Mouse (Mus musculus): ENCODE results near the gene Hectd1. TPM values are rescaled to one million over a fixed set of nuclear protein-coding genes. Genes with fewer than 3 reads are reported as not detected.

Gene Hectd1
- total and polyA plus RNA-seq, 2 experiments from 2014 or later: 28.0 to 67.1 TPM

- Histone ChIP-seq H3K27me3 (ENCODE audit: insufficient read depth, low read length) (no peaks in the 10 kb centered on the region), H3K36me3 (ENCODE audit: insufficient read depth, low read length) (no peaks in the 10 kb centered on the region), H3K27ac (peak overlapping the region; percentile 61; the same call in 1 of the 2 replicates), H3K4me2 (ENCODE audit: low read depth, low read length) (0 out of 2 replicates have a peak overlapping the region, but pooled peaks have one; percentile 0), H3K9ac (replicated peaks; ENCODE audit: low read length) (no peak overlapping the region), H3K9me3 (ENCODE audit: low read length) (no peaks in the 10 kb centered on the region), H3K4me3 (ENCODE audit: low read length) (no peak overlapping the region), H3K4me1 (ENCODE audit: insufficient read depth, low read length) (peaks cover 15% of the 10 kb centered on the region)
- 30% methylated on average over 9 of the region's 9 CpGs for WGBS
- no peak for TF ChIP-seq CTCF (IDR thresholded peaks at IDR 0.05; ENCODE audit: low read depth)
- DNase-seq (ENCODE audit: low spot score): no peak
- ATAC-seq: peak; percentile 36
Observed at GRCm38 (mm10) chr12:51865061-51865789, 35.9 kb upstream of the Hectd1 start.

DNA sequence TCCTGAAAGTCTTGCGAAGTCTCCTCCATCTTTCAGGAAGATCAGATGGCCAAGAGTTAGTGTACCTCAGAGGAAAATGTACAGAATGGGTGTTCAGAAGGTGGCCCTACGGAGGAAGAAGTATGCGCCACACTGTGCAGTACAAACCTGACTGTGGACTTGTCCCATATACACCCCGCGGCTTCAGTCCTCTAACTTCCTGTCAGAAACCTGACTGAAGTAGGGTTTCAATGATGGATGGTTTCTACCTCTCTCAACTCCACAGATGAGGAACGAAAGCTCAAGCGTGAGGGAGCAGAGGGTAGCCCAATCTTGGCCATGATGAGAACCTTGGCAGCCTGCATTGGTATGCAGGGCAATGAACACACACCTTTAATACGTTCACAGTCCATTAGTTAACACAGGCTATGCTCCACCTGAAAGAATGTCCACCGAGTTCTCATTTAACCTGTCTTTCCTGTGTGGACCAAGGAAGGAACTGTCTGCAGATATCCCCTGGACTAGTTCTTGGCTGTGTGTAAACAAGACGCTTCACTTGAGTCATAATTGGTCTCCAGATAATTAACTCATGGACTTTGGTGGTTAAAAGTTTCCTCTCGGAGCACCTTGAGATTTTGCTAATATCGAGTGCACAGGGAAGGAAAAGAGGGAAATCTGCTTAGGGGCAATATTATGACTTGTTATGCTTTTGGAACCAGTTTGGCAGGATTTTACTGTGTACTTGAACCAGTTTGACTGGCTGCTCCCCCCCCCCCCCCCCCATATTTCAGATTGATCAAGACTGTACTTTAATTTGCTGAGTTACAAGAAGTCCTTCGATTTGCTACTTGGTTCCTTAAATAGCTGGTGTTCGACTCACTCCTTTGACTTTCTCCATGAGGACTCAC, 34.0 kb upstream of the Hectd1 start:
- Histone ChIP-seq H3K9me3 (ENCODE audit: low read length) (no peaks in the 10 kb centered on the region), H3K27me3 (ENCODE audit: insufficient read depth, low read length) (no peaks in the 10 kb centered on the region), H3K9ac (replicated peaks; ENCODE audit: low read length) (no peak overlapping the region), H3K27ac (no peak overlapping the region), H3K4me1 (ENCODE audit: insufficient read depth, low read length) (peaks cover 15% of the 10 kb centered on the region), H3K4me3 (ENCODE audit: low read length) (no peak overlapping the region), H3K36me3 (ENCODE audit: insufficient read depth, low read length) (no peaks in the 10 kb centered on the region), H3K4me2 (ENCODE audit: low read depth, low read length) (no peak overlapping the region)
- TF ChIP-seq CTCF (IDR thresholded peaks at IDR 0.05; ENCODE audit: low read depth): no peak
- no peak for DNase-seq (ENCODE audit: low spot score)
- no peak for ATAC-seq
- 92% methylated on average over 14 of the region's 14 CpGs for WGBS

GRCm38 (mm10) chr12:51858134-51859028, 29.0 kb upstream of the Hectd1 start:
- Histone ChIP-seq H3K9me3 (ENCODE audit: low read length) (no peaks in the 10 kb centered on the region), H3K4me3 (ENCODE audit: low read length) (no peak overlapping the region), H3K4me1 (ENCODE audit: insufficient read depth, low read length) (no peaks in the 10 kb centered on the region), H3K27ac (no peak overlapping the region), H3K27me3 (ENCODE audit: insufficient read depth, low read length) (no peaks in the 10 kb centered on the region), H3K9ac (replicated peaks; ENCODE audit: low read length) (no peak overlapping the region), H3K4me2 (ENCODE audit: low read depth, low read length) (no peak overlapping the region), H3K36me3 (ENCODE audit: insufficient read depth, low read length) (no peaks in the 10 kb centered on the region)
- DNase-seq (ENCODE audit: low spot score) (no peak), ATAC-seq (no peak)
- TF ChIP-seq CTCF (IDR thresholded peaks at IDR 0.05; ENCODE audit: low read depth): no peak
- 76% methylated on average over 13 of the region's 13 CpGs for WGBS

GRCm38 (mm10) chr12:51856768-51857295, 27.5 kb upstream of the Hectd1 start:
- ATAC-seq (no peak), DNase-seq (ENCODE audit: low spot score) (no peak)
- no peak overlapping the region for H3K4me2 ChIP-seq (ENCODE audit: low read depth, low read length)

DNA sequence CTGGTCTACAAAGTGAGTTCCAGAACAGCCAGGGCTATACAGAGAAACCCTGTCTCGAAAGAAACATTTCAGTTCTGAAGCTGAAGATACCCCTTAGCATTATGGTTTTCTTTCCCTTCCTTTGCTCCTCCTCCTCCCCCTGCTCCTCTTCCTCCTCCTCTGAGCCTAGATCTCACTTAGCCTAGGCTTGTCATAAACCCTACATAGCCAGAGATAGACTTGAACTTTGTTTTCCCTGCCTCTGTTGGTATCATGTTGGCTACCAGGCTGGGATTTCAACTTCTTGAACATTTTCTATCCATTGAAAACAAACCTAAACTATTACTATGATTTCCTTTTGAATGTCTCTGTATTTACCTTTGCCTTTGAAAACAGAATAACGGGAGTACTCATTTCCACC, 26.5 kb upstream of the Hectd1 start:
- no peak for DNase-seq (ENCODE audit: low spot score)
- Histone ChIP-seq H3K27me3 (ENCODE audit: insufficient read depth, low read length) (no peaks in the 10 kb centered on the region), H3K4me1 (ENCODE audit: insufficient read depth, low read length) (no peaks in the 10 kb centered on the region), H3K27ac (no peak overlapping the region), H3K9me3 (ENCODE audit: low read length) (no peaks in the 10 kb centered on the region), H3K4me3 (ENCODE audit: low read length) (no peak overlapping the region), H3K36me3 (ENCODE audit: insufficient read depth, low read length) (no peaks in the 10 kb centered on the region), H3K9ac (replicated peaks; ENCODE audit: low read length) (no peak overlapping the region), H3K4me2 (ENCODE audit: low read depth, low read length) (no peak overlapping the region)
- no peak for TF ChIP-seq CTCF (IDR thresholded peaks at IDR 0.05; ENCODE audit: low read depth)
- ATAC-seq: no peak
- WGBS: 94% methylated on average over 2 of the region's 2 CpGs

More at GRCm38 (mm10) chr12:51856768-51857295, 27.5 kb upstream of the Hectd1 start:
- Histone ChIP-seq H3K27me3 (ENCODE audit: insufficient read depth, low read length) (no peaks in the 10 kb centered on the region), H3K9ac (replicated peaks; ENCODE audit: low read length) (no peak overlapping the region), H3K9me3 (ENCODE audit: low read length) (no peaks in the 10 kb centered on the region), H3K4me3 (ENCODE audit: low read length) (no peak overlapping the region), H3K36me3 (ENCODE audit: insufficient read depth, low read length) (no peaks in the 10 kb centered on the region), H3K4me1 (ENCODE audit: insufficient read depth, low read length) (no peaks in the 10 kb centered on the region), H3K27ac (no peak overlapping the region)
- WGBS: 95% methylated on average over 8 of the region's 8 CpGs
- no peak for TF ChIP-seq CTCF (IDR thresholded peaks at IDR 0.05; ENCODE audit: low read depth)

DNA sequence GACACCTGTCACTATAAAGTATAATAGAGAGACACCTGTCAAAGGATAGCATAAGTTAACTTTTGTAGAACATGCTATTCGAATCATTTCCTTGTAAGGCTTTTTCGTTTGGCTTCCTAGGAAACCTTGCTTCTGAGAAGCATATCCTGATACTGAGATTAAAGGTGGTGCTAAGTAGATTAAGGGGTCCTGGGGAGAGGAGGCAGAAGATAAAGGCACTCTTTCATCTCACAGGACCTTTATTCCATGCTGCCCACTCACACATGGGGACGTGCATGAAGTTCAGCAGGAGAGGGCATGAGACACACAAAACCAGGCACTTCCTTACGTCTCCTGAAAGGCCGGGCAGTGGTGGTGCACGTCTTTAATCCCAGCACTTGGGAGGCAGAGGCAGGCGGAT, 26.1 kb upstream of the Hectd1 start:
- Histone ChIP-seq H3K4me2 (ENCODE audit: low read depth, low read length) (no peak overlapping the region), H3K27ac (no peak overlapping the region), H3K36me3 (ENCODE audit: insufficient read depth, low read length) (no peaks in the 10 kb centered on the region), H3K27me3 (ENCODE audit: insufficient read depth, low read length) (no peaks in the 10 kb centered on the region), H3K4me3 (ENCODE audit: low read length) (no peak overlapping the region), H3K9me3 (ENCODE audit: low read length) (no peaks in the 10 kb centered on the region), H3K4me1 (ENCODE audit: insufficient read depth, low read length) (no peaks in the 10 kb centered on the region), H3K9ac (replicated peaks; ENCODE audit: low read length) (no peak overlapping the region)
- 83% methylated on average over 7 of the region's 7 CpGs for WGBS
- no peak for DNase-seq (ENCODE audit: low spot score)
- ATAC-seq: no peak
- no peak for TF ChIP-seq CTCF (IDR thresholded peaks at IDR 0.05; ENCODE audit: low read depth)
